Mouse (Mus musculus): ENCODE data around the gene Opcml. TPM values are rescaled to one million over a fixed set of nuclear protein-coding genes. Genes with fewer than 3 reads are reported as not detected.

The Opcml gene
- polyA plus RNA-seq, 1 experiment from 2014 or later = 13.3 TPM

GRCm38 (mm10) chr9:27963385-27963784 is 172.8 kb downstream of the Opcml start:
- H3K9ac ChIP-seq (ENCODE audit: low read length) = no peak overlapping the region
- no peak overlapping the region for H3K4me2 ChIP-seq (ENCODE audit: low read length)
- no peaks in the 10 kb centered on the region for H3K27me3 ChIP-seq (replicated peaks; ENCODE audit: control insufficient read depth, insufficient read depth, low read length)
- H3K36me3 ChIP-seq (ENCODE audit: control insufficient read depth, insufficient read depth, low read length) = no peaks in the 10 kb centered on the region
- no peaks in the 10 kb centered on the region for H3K4me1 ChIP-seq (ENCODE audit: control insufficient read depth, insufficient read depth, low read length)
- H3K27ac ChIP-seq (ENCODE audit: low read depth, low read length) = no peak overlapping the region
- DNase-seq (ENCODE audit: low spot score) (peak; percentile 36), ATAC-seq (no peak)
- 27% methylated on average over 2 of the region's 2 CpGs for WGBS
- no peak overlapping the region for H3K4me3 ChIP-seq (ENCODE audit: low read depth, low read length)
- H3K9me3 ChIP-seq (replicated peaks; ENCODE audit: control insufficient read depth, low read length) = no peaks in the 10 kb centered on the region

GRCm38 (mm10) chr9:27964902-27965550 is 174.5 kb downstream of the Opcml start:
- Histone ChIP-seq H3K4me2 (ENCODE audit: low read length) (no peak overlapping the region), H3K27me3 (replicated peaks; ENCODE audit: control insufficient read depth, insufficient read depth, low read length) (no peaks in the 10 kb centered on the region), H3K27ac (ENCODE audit: low read depth, low read length) (no peak overlapping the region), H3K36me3 (ENCODE audit: control insufficient read depth, insufficient read depth, low read length) (no peaks in the 10 kb centered on the region), H3K4me1 (ENCODE audit: control insufficient read depth, insufficient read depth, low read length) (no peaks in the 10 kb centered on the region), H3K9ac (ENCODE audit: low read length) (no peak overlapping the region), H3K4me3 (ENCODE audit: low read depth, low read length) (no peak overlapping the region), H3K9me3 (replicated peaks; ENCODE audit: control insufficient read depth, low read length) (no peaks in the 10 kb centered on the region)
- ATAC-seq (peak; percentile 60; the same call in 1 of the 2 replicates), DNase-seq (ENCODE audit: low spot score) (peak; percentile 58)
- WGBS = 42% methylated on average over 10 of the region's 10 CpGs

GRCm38 (mm10) chr9:27968266-27968665 is 177.7 kb downstream of the Opcml start:
- no peak overlapping the region for H3K4me3 ChIP-seq (ENCODE audit: low read depth, low read length)
- DNase-seq (ENCODE audit: low spot score) (no peak), ATAC-seq (no peak)
- no peaks in the 10 kb centered on the region for H3K9me3 ChIP-seq (replicated peaks; ENCODE audit: control insufficient read depth, low read length)
- no peak overlapping the region for H3K9ac ChIP-seq (ENCODE audit: low read length)
- H3K4me2 ChIP-seq (ENCODE audit: low read length) = no peak overlapping the region
- no peaks in the 10 kb centered on the region for H3K36me3 ChIP-seq (ENCODE audit: control insufficient read depth, insufficient read depth, low read length)
- no peaks in the 10 kb centered on the region for H3K4me1 ChIP-seq (ENCODE audit: control insufficient read depth, insufficient read depth, low read length)
- H3K27ac ChIP-seq (ENCODE audit: low read depth, low read length) = no peak overlapping the region
- H3K27me3 ChIP-seq (replicated peaks; ENCODE audit: control insufficient read depth, insufficient read depth, low read length) = no peaks in the 10 kb centered on the region

DNA sequence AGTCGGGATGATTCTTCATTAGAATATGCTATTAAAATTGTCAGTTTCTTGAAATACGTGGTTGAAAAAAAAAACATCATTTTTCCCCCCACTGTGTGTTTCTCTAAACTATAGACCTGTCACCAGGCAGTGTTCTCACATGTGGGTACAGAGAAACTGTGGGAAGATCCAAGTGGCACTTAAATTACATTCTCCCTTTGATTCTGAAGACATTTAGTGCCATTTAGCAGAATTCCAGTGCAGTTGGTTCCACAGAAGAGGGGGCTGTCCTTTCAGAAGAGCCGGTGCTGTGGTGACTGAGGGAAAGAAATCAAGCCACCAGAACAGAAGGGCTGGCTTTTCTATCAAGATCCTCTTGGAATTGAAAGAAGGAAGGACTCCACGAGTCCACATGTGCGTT is 181.7 kb downstream of the Opcml start:
- H3K4me3 ChIP-seq (ENCODE audit: low read depth, low read length) = no peak overlapping the region
- no peak for DNase-seq (ENCODE audit: low spot score)
- 80% methylated on average over 5 of the region's 5 CpGs for WGBS
- H3K27me3 ChIP-seq (replicated peaks; ENCODE audit: control insufficient read depth, insufficient read depth, low read length) = no peaks in the 10 kb centered on the region
- no peaks in the 10 kb centered on the region for H3K9me3 ChIP-seq (replicated peaks; ENCODE audit: control insufficient read depth, low read length)
- no peaks in the 10 kb centered on the region for H3K36me3 ChIP-seq (ENCODE audit: control insufficient read depth, insufficient read depth, low read length)
- ATAC-seq = no peak
- H3K9ac ChIP-seq (ENCODE audit: low read length) = no peak overlapping the region
- H3K4me1 ChIP-seq (ENCODE audit: control insufficient read depth, insufficient read depth, low read length) = no peaks in the 10 kb centered on the region
- H3K27ac ChIP-seq (ENCODE audit: low read depth, low read length) = no peak overlapping the region
- no peak overlapping the region for H3K4me2 ChIP-seq (ENCODE audit: low read length)

- Histone ChIP-seq H3K4me3 (ENCODE audit: low read depth, low read length) (no peak overlapping the region), H3K9me3 (replicated peaks; ENCODE audit: control insufficient read depth, low read length) (no peaks in the 10 kb centered on the region), H3K9ac (ENCODE audit: low read length) (no peak overlapping the region), H3K4me2 (ENCODE audit: low read length) (no peak overlapping the region), H3K4me1 (ENCODE audit: control insufficient read depth, insufficient read depth, low read length) (no peaks in the 10 kb centered on the region), H3K36me3 (ENCODE audit: control insufficient read depth, insufficient read depth, low read length) (no peaks in the 10 kb centered on the region), H3K27me3 (replicated peaks; ENCODE audit: control insufficient read depth, insufficient read depth, low read length) (no peaks in the 10 kb centered on the region), H3K27ac (ENCODE audit: low read depth, low read length) (no peak overlapping the region)
- no peak for DNase-seq (ENCODE audit: low spot score)
- ATAC-seq = no peak
Measured at GRCm38 (mm10) chr9:27982576-27982975, 192.0 kb downstream of the Opcml start.

- Histone ChIP-seq H3K27ac (ENCODE audit: low read depth, low read length) (no peak overlapping the region), H3K36me3 (ENCODE audit: control insufficient read depth, insufficient read depth, low read length) (no peaks in the 10 kb centered on the region), H3K27me3 (replicated peaks; ENCODE audit: control insufficient read depth, insufficient read depth, low read length) (no peaks in the 10 kb centered on the region), H3K4me2 (ENCODE audit: low read length) (no peak overlapping the region), H3K4me3 (ENCODE audit: low read depth, low read length) (no peak overlapping the region), H3K9me3 (replicated peaks; ENCODE audit: control insufficient read depth, low read length) (no peaks in the 10 kb centered on the region), H3K4me1 (ENCODE audit: control insufficient read depth, insufficient read depth, low read length) (no peaks in the 10 kb centered on the region), H3K9ac (ENCODE audit: low read length) (no peak overlapping the region)
- WGBS = 75% methylated on average over 8 of the region's 8 CpGs
- ATAC-seq (no peak), DNase-seq (ENCODE audit: low spot score) (no peak)
Measured at GRCm38 (mm10) chr9:27986604-27987588, 196.3 kb downstream of the Opcml start.

DNA sequence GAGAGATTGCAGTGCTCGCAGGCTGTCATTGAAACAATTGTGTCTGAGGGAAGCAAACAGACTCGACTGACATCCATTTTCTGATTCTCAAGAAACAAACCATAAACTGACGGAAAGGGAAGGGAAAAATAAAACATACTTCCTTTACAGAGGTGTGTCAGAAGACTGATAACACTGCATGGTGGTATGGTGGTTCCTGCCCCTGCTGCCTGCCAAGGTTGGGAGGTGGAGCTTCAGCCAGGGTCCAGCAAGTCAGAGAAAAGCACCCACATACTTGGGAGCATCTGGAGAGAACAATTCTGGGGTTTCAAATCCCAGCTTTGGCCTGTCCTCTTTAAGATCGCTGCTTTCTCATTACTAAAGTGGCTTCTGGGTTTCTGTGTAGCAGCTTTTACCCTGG is 201.0 kb downstream of the Opcml start:
- Histone ChIP-seq H3K9ac (ENCODE audit: low read length) (no peak overlapping the region), H3K9me3 (replicated peaks; ENCODE audit: control insufficient read depth, low read length) (no peaks in the 10 kb centered on the region), H3K4me3 (ENCODE audit: low read depth, low read length) (no peak overlapping the region), H3K27ac (ENCODE audit: low read depth, low read length) (no peak overlapping the region), H3K4me2 (ENCODE audit: low read length) (no peak overlapping the region), H3K36me3 (ENCODE audit: control insufficient read depth, insufficient read depth, low read length) (no peaks in the 10 kb centered on the region), H3K4me1 (ENCODE audit: control insufficient read depth, insufficient read depth, low read length) (no peaks in the 10 kb centered on the region), H3K27me3 (replicated peaks; ENCODE audit: control insufficient read depth, insufficient read depth, low read length) (no peaks in the 10 kb centered on the region)
- 86% methylated on average over 4 of the region's 4 CpGs for WGBS
- no peak for DNase-seq (ENCODE audit: low spot score)
- no peak for ATAC-seq

DNA sequence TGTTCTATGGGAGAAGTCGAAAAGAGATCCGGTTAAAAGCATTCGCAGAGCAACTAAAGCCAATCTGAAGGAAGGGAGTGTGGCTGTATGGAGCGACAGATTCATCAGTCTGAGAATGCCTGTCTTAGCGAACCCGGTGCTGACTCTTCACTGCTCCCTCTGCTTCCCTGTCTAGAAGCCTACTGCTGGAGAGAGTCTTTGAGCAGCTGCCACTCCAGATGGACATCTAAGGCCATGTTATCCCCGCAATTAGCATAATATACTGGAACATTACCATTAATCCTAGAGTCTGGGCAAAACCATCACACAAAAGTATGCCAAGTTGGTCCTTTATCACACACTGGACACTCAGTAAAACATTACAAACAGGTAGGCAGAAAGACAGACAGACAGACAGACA is 206.0 kb downstream of the Opcml start:
- no peaks in the 10 kb centered on the region for H3K27me3 ChIP-seq (replicated peaks; ENCODE audit: control insufficient read depth, insufficient read depth, low read length)
- H3K4me3 ChIP-seq (ENCODE audit: low read depth, low read length) = no peak overlapping the region
- H3K36me3 ChIP-seq (ENCODE audit: control insufficient read depth, insufficient read depth, low read length) = no peaks in the 10 kb centered on the region
- DNase-seq (ENCODE audit: low spot score) (no peak), ATAC-seq (no peak)
- H3K9ac ChIP-seq (ENCODE audit: low read length) = no peak overlapping the region
- WGBS = 87% methylated on average over 7 of the region's 7 CpGs
- no peak overlapping the region for H3K27ac ChIP-seq (ENCODE audit: low read depth, low read length)
- H3K4me1 ChIP-seq (ENCODE audit: control insufficient read depth, insufficient read depth, low read length) = no peaks in the 10 kb centered on the region; the same call in 1 of the 2 replicates
- H3K4me2 ChIP-seq (ENCODE audit: low read length) = no peak overlapping the region
- H3K9me3 ChIP-seq (replicated peaks; ENCODE audit: control insufficient read depth, low read length) = no peaks in the 10 kb centered on the region

GRCm38 (mm10) chr9:27998767-27999166 is 208.2 kb downstream of the Opcml start:
- Histone ChIP-seq H3K9ac (ENCODE audit: low read length) (no peak overlapping the region), H3K27ac (ENCODE audit: low read depth, low read length) (peak overlapping the region; percentile 22; the same call in 1 of the 2 replicates), H3K4me1 (ENCODE audit: control insufficient read depth, insufficient read depth, low read length) (no peaks in the 10 kb centered on the region; the same call in 1 of the 2 replicates), H3K36me3 (ENCODE audit: control insufficient read depth, insufficient read depth, low read length) (no peaks in the 10 kb centered on the region), H3K9me3 (replicated peaks; ENCODE audit: control insufficient read depth, low read length) (no peaks in the 10 kb centered on the region), H3K4me2 (ENCODE audit: low read length) (no peak overlapping the region), H3K4me3 (ENCODE audit: low read depth, low read length) (no peak overlapping the region), H3K27me3 (replicated peaks; ENCODE audit: control insufficient read depth, insufficient read depth, low read length) (no peaks in the 10 kb centered on the region)
- ATAC-seq = peak; percentile 26; the same call in 1 of the 2 replicates
- 12% methylated on average over 4 of the region's 4 CpGs for WGBS
- peak; percentile 70 for DNase-seq (ENCODE audit: low spot score)
